Mouse (Mus musculus): ENCODE data around the gene Sept9. TPM values are rescaled to one million over a fixed set of nuclear protein-coding genes. Genes with fewer than 3 reads are reported as not detected.
"Not testable (repeated sequence)": the region's sequence is repeated elsewhere in the genome, so short reads cannot be mapped to it uniquely, and the experiment has no call there.

Sept9 gene
- polyA plus RNA-seq, 2 experiments from 2014 or later, result 265 to 345 TPM

DNA sequence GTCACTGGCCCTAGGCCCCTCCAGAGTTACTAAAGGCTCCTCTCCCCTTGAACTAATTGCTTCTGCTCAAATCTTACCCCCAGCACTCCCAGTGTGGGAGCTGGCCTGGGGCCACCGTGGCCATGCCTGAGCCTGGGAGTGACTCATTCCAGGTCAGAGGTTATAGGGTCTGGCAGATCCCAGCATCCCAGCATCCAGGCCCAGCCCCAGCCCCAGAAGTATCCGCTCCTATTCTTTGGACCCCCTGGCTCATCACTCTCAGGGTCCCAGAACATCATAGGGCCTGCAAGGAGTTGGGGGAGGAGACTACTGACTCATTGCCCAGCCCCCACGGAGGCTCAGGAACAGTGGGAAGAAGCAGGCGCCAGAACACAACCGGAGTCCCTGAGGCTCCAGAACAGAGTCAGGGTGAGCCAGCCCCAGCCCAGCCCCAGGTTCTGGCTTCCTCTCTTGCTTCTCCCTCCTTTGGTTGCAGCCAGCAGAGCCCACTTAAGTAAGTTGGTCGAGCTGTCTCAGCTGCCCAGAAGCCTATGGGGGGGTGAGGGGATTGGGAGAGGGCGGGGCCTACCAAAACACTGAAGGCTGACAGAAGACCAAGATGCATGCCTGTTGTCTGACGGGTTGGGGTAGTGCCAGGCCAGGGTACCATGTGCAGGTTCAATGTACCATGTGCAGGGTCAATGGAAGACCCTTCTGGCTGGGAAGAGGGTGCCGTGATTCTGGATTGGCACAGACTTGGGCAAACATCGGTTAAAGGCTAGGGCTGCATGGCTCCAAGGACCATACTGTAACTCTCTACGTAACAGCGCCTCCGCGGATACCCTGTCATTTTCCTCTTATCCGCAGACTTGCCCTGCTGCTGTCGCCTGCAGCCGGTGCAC is 132.1 kb downstream of the Sept9 start:
- ATAC-seq, result no peak

DNA sequence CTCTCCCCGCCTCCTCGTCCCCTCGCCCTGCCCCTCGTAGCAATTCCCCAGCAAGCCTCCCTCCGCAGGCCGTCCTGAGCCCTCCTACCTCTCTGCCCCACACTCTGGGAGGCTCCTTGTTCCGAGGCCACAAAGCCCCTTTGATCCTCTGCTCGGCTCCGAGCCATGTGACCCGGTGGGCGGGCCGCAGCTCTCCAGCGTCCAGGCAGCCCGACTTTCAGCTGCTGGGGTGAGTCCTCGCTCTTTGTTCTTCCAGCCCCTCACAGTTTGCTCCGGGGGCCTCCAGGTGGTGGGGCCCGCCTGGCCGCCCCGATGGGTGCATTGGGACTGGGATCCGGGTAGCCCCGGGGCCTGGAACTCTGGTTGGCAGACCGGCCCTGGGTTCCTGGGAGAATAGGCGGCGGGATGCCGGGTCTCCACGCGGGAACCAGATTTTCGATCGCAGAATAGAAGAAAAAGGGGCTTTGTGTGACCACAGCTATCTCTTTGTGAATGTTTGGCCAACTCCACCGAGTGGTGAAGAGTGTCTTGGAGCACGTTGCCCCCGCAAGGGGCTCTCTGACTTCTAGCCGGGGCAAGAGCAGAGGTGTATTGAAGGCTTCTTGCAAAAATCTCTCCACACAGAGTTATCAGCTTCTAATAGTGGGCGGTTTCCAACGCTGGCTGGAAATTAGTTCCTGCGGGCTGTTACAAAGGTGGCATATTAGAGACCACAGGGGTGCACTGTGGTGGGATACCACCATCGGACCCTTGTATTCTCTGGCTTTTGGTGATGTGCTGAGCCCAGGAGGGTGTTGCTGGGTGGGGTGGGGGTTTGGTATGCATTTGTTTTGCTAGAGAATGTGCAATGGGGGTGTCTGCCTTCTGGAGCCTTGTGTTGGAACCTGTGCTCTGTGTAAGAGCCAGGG is 133.0 kb downstream of the Sept9 start:
- peak; percentile 13 for ATAC-seq

DNA sequence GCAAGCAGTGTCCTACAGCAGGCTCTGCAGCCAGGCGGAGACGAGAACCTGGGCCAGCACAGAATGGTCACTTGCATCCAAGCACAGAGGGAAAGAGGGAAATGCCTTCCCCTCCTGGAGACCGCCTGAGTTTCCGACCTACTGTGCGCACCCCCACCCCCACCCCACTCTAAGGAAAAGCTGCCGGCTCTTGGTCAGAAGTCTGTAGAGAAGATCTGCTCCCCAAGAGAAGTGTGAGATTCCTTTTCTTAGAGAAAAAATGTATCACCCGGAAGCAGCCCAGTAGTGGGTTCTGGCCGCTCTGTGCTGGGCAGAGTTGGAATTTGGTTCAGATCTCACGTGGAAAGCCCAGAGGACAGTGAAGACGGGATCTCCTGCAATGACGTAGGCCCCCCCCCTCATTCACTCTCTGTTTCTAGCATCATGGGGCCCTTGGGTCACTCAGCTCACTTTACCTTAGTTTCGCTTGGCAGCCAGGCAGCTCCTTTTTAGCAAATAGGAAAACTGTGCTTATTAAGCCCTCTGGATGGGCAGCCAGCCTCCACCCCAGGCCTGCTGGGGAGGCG is 133.8 kb downstream of the Sept9 start:
- no peak for ATAC-seq

DNA sequence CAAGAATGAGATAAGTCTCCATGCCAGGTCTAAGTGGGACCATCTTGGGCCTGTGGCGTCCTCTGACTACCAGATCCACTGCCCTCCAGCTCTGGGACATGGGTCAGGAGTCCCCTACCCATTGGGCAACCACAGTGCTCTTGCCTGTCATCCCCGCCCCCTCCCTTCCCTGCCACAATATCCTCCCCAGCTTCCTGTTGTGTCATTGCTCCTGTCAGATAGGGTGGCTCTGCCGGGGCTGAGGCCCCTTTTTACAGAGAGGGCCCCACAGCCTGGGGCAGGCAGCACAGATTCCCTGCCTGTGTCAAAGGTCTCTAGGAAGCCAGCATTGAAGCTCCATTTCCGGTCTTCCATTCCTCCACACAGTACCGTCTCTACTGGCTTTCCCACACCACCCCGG is 134.6 kb downstream of the Sept9 start:
- peak; percentile 64 for ATAC-seq

DNA sequence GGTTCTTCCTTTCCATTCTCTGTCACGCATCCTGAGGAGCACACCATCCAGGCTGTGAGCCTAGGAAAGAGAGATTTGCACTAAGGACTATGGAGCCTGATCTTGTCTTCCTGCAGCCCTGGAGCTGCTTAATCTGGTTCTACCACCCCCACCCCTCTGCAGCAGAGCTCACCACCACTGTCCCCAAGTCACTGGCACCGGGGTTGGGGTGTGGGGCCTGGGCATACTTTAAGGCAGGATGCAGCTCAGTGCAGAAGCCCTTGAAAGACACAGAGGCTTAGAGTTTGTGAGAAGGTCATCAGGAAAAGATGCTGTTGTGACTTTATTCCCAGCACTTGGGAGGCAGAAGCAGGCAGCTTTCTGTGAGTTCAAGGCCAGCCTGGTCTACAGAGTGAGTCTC is 135.7 kb downstream of the Sept9 start:
- peak; percentile 26 for ATAC-seq

DNA sequence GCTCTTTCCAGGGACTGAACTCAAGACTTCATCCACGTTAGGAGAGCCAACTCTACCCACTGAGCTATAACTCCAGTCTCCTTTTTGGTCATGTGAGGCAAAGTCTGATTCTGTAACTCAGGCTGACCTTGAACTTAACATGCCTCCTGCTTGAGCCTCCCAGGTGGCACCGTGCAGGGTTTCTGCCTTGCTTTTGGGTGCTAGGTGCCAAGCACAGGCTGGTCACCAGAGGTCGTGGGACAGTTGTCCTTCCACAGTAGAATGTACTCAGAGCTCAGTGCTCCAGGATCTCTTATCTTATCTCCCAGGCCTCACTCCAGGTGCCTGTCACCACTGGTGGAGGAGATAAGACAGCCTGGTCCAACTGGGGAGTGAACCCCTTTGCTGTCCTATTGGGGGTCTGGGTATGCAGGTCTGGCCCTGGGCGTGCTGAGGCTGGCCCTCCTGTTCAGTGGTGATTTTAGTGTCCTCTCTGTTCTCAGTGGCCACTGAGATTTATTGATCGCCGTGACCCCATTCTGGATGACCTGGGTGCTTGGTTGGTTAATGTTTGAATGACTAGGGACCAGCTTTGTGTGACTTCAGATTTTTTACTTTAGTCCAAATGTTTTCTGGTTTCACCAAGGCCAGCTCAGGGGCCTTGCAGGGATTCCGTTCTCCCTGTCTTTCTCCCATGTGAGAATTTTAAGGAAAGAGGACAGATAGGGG is 136.8 kb downstream of the Sept9 start:
- ATAC-seq, result no peak

DNA sequence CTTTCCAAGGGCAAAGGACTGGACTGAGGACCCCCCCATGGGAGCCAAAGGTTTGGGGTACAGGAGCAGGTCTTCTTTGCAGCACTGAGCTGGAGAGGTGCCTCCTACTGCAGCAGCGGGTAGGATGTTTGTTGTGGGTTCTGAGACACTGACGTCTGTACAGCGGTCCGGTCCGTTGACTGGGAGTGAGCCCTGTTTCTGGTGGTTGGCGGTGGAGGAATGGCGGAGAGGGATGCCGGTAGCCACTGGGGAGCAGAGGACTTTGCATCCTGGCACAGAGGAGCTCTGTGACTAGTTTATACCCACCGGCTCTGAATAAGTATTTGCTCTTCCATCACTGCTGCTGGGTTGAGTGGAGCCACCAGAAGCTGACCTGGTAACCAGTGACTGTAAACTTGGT is 138.3 kb downstream of the Sept9 start:
- ATAC-seq, result peak; percentile 20

DNA sequence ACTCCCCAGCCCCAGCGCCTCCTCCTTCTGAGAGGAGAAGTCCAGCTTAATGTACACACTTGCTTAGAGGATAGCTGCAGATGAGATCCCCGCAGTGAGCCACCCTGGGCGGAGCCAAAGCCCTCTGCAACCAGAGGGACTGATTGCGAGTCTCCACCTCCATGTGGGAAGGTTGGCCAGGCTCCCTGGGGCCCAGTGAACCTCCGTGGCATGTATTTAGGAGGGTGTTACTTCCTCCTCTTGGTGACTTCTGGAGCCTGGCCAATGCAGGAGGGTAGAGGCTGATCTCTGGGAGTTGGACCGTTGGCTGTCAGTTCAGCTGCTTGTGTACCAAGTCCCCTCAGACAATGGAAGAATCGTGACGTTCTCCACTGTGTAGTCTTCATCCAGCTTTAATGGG is 139.0 kb downstream of the Sept9 start:
- ATAC-seq, result no peak

DNA sequence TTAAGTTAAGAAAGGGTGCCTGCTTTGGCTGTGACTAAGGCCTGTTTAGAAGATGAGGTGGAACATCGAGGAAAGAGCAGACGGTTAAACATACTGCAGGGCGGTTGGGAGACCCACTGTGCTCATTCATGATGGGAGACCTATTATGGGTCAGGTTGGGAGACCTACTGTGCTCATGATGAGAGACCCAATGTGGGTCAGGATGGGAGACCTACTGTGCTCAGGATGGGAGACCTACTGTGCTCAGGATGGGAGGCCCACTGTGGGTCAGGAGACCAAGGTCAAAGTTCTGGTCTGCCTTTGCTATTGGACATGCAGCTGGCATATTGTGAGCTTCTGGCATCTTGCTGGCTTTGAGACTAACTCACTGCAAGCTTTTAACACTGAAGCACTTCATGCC is 139.6 kb downstream of the Sept9 start:
- ATAC-seq, result no peak

DNA sequence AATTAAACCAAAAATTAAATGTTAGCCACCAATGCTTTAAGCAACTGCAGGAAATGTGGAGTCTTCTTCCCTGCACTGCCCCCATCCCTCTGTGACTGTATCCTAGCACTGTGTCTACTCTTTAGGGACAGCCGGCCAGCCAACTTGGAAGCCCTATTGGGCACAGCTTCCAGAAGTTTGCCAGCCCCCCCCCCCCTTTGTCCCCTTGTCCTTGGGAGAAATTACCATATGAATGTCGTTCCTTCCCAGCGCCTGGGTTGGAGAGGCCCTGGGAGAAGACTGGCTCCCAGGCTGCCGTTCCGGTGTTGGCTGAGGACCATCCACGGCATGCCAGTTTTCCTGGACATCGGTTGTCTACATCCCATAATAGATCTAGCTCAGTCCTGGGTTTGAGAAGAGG is 141.8 kb downstream of the Sept9 start:
- no peak for ATAC-seq

DNA sequence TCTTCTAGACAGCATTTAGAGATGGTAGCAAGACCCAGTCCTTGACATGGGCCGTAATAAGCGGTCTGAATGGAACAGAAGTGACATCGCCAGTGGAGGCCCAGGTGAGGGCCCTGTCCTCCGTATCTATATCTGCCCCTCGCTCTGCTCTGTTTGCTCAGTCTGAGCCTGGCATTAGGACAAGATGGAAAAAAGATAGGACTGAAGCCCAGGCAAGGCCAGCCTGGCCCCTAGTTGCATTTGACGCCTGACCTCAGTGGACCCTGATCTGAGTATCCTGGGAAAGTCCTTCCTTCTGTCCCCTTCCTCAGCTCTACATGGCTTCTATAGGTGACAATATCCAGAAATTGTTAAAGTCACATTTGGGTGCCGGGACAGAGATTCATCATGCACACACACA is 142.6 kb downstream of the Sept9 start:
- ATAC-seq, result no peak

DNA sequence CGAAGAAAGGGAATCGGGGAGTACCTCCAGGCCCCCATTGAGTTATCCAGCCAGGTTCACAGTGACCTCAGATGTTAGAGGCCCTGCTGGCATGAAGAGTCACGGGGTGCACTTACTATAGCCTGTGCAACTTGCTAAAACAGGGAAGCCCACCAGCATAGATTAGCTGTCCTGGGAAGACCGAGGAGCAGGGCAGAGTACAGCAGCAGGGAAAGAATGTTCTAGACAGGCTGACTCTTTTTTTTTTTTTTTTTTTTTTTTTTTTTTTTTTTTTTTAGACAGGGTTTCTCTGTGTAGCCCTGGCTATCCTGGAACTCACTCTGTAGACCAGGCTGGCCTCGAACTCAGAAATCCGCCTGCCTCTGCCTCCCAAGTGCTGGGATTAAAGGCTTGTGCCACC is 143.0 kb downstream of the Sept9 start:
- ATAC-seq, result not testable (repeated sequence)

DNA sequence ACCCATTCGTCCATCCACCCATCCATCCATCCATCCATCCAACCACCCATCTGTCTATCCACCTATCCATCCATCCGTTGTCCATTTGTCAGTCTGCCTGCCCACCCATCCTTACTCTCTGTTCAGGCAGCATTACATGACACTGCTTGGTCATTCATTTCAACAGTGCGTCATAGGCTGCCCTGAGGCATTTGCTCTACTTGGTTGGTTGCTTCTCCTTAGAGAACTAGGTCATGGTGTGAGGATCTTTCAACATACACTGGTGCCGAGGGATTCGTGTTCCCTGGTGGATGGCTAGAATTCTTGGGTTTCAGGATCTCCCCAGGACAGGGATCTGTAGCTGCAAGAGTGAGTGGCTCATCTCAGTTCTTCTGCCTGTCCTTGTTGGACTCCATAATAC is 144.3 kb downstream of the Sept9 start:
- no peak for ATAC-seq

DNA sequence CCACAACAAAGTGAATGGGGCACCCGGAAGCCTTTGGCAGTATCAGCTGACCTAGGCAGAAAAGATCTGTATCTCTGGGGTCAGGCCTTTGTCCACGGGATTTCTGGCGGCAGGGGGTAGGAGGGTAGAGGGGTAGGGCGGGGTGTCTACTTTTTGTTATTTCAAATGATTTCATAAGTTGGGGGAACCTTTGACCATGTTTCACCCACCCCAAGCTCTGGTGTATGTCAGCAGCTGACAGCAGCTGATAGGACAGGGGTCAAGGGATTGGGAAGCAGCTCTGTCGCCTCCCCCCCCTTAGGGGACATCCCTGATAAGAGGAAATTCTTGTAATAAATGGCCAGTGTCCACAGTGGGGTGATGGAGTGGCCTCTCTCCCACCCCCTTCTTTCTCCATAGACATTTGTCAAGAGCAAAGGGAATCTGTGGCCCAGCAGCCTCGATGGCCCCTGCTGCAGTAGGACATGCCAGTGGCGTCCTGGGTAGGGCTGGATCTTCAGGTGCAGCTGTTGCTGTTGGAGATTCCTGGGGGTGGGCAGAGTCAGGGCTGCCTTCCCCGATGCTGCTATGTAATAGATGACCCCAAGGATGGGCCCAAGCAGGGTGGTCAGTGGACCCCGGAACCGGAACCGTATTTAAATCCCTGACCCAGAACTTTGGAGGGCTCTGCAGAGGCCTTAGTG is 145.0 kb downstream of the Sept9 start:
- no peak for ATAC-seq

DNA sequence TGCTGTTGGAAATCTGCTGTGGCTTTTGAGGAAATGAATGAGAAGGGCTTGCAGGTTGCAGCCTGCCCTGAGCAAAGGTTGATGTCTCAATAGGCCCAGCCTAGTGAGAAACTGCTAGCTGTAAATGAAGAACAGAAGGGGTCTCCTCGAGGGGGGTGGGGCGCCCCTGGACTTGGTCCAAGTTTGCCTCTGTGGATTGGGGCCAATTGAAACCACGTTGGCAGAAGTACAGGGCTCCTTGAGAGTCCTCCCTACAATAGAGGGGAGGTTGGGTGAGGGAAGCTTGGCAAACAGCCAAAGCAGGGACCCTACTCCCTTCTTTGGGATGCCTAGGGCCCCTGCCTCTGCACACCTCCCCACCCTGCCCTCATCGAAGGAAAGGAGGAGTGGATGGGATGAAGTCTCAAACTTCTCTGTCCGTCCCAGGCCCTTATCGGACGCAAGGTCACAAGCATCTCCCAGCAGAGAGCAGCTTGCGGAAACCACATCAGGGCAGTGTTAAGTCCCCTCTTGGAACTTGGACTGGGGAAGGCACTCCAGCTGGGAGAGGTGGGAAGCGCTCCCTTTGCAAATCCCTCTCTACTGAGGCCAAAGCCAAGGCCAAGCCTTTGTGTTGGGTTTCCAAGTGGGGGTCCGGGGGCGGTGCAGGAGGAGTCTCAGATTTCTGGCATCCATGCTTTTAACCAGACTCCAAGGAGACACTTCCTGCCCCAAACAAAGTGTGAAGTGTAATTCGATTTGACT is 145.7 kb downstream of the Sept9 start:
- no peak for ATAC-seq

DNA sequence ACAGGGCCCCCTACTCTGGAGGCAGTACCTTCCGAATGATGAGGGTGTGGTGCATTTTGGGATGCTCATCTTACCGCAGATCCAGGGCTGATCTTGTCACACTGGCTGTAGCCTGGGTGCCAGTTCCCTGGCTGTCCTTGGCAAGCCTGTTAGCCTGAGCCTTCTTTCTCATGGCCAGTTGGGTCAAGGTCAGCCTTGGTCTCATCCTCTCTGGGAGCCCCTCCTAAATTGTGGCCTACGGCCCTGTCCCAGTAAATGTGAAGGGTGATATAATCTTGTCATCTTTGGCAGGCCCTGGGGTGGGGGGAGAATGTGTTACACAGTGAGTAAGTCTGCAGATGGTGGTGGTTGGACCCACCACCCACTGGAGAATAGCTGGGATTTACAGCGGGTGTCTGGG is 147.8 kb downstream of the Sept9 start:
- ATAC-seq, result no peak

DNA sequence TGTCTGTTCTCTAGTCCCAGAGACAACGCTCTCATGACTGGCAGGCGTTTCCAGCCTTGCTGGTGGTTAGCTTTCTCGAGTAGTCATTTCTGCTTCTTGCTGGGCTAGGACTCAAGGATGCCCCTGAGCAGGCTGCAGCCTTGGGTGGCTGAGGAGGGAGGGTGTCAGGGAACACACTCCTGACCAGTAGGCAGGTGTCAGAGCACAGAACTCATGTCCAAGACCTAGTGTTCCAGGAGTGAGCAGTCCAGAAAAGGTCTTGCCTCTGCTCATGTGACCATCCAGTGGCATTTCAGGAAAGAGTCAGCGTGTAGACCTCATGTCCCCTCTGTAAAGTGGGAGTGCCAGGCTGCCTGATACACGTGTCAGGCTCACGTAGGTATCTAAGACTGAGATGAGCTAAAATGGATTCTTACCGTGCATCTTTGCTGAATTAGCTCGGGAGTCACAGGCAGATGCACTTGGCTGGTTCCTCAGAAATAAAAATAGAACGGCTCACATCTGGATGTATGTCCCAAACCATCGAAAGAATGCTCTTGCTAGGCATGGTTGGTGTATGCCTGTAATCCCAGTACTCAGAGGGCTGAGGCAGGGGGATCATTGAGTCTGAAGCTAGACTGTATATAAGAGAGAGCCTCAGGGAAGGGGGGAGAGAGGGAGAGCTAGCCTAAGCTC is 149.1 kb downstream of the Sept9 start:
- ATAC-seq, result no peak

DNA sequence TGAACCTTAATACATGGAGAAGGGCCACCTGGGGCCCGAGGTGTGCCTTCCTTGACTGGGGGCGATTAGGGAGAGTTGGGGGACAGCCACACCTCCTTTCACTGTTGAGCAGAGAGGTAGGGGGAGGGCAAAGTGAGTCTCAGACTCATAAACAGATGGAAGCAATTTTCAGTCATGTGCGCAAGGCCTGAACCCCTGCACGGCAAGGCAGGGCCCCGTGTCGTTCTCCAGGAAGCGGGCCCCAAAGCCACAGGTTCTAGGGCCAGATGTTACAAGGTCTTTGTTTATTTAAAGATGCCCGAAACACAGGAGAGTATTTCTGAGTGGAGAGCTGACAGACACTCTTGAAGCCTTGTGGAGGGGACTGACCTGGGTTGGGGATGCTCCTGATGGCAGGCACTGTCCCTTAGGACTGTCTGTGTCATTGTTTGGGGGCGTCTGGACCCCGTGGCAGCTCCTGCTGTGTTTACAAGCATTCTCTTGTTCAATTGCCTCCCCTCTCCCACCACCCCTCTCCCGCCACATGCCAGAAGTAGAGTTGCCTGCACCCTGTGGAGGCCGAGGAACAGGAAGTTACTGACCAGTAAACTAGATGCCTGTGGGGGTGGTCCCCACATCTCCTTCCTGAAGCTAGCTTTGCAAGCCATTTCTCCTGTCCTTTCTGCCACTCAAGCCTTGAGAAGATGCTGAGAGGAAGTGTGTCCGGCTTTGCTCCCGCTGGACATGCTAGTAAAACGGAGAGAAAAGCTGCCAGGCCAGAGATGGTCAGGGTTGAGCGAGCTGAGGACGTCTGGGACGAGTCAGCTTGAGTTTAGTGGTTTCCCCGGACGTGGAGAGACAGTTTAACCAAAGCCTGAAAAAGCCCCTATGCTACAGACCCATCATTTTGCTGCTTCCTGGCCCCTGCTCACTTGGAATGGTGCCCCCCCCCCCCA is 150.2 kb downstream of the Sept9 start:
- peak; percentile 75 for ATAC-seq

DNA sequence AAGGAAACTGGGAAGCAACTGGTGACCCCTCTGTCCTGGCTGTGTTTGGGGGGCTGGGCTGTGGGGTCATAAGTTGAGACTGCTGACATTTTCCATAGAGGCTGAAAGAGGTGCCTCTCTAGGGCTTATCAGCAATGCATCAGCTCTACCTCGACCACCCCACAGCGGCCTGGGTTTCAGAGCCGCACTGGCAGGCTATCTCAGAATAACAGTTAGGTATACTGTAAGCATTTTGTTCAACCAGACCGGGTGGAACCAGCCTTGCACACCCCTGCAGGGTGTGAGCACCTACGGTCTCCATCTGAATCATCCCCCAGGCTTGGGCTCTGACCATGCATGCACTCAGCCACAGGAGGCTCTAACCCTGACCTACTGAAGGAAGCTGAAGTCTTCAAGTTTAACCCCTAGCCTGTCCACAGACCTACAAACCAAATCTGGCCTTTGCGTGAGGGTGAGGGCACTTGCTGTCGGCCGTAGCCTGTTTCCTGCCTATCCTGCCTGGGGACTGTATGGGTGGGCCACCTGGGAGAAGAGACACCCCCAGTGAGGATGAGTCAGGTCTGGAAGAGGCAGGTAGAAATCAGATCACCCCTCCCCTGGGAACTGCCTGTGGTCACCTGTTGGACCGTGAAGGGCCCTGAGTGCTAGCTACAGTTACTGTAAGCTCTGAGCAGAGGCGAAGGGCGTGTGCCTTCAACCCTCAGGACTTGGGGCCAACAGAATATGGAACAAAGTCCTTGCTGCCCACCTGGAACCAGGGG is 151.2 kb downstream of the Sept9 start:
- no peak for ATAC-seq
